Mouse (Mus musculus) G1E (cell line): ENCODE data around the gene Popdc3. TPM values are rescaled to one million over a fixed set of nuclear protein-coding genes. Genes with fewer than 3 reads are reported as not detected.

Source experiments
- ATAC-seq: 2 replicates; pipeline ENCODE4 v1.8.0; 2016; ENCODE audit warnings: mild to moderate bottlenecking; ENCODE audit not compliant: insufficient number of reproducible peaks, poor library complexity, low FRiP score, severe bottlenecking; ENCODE audit errors: extremely low read depth
- DNase-seq: peaks from one replicate; pipeline ENCODE4 v3.0.0; 2012; ENCODE audit warnings: low spot score
- H3K27me3 ChIP-seq: 2 replicates; pipeline ENCODE4 v1.6.1; 2012; ENCODE audit warnings: mild to moderate bottlenecking, low read length, inconsistent platforms; ENCODE audit not compliant: insufficient read depth
- H3K36me3 ChIP-seq: replicated peaks from 2 replicates; pipeline ENCODE3; 2012; ENCODE audit warnings: mild to moderate bottlenecking, inconsistent platforms
- H3K4me1 ChIP-seq: 2 replicates; pipeline ENCODE4 v1.6.1; 2012; ENCODE audit warnings: low read depth, low read length, inconsistent platforms, mixed read lengths; ENCODE audit not compliant: insufficient read depth
- H3K4me3 ChIP-seq: 2 replicates; pipeline ENCODE4 v1.5.1; 2012; ENCODE audit warnings: low read depth, mild to moderate bottlenecking, inconsistent platforms, low read length, moderate library complexity, mixed read lengths
- H3K9me3 ChIP-seq: replicated peaks from 2 replicates; pipeline ENCODE4 v1.6.1; 2012; ENCODE audit warnings: inconsistent platforms
- CTCF ChIP-seq: IDR thresholded peaks from 2 replicates; pipeline ENCODE4 v1.5.1; 2012; ENCODE audit warnings: low read depth, low read length, inconsistent platforms, mixed read lengths
- GATA1 ChIP-seq: IDR thresholded peaks from 2 replicates; pipeline ENCODE4 v1.6.1; 2012; ENCODE audit warnings: borderline replicate concordance, low read length, inconsistent platforms, mixed read lengths
- GATA2 ChIP-seq: IDR thresholded peaks from 2 replicates; pipeline ENCODE4 v1.6.1; 2012; ENCODE audit warnings: low read depth, low read length, inconsistent platforms, borderline replicate concordance
- POLR2AphosphoS5 ChIP-seq: IDR thresholded peaks from 2 replicates; pipeline ENCODE4 v1.6.1; 2012; ENCODE audit warnings: low read depth, low read length, inconsistent platforms; ENCODE audit not compliant: insufficient replicate concordance
- TAL1 ChIP-seq: conservative IDR thresholded peaks from 2 replicates; pipeline ENCODE4 v1.6.1; 2012; ENCODE audit warnings: low read depth, low read length, inconsistent platforms, mixed read lengths
- polyA plus RNA-seq: library from polyadenylated mRNA; stranded (reverse); fragments of >175 nt; gene quantifications from 2 replicates; pipeline ENCODE4 v1.2.3, GENCODE M21; 2012
- total RNA-seq, 2 experiments: library from RNA; stranded (forward) in 1 of 2; stranded (reverse) in 1 of 2; fragments of 200-1000 nt in 1 of 2; fragments of >200 nt in 1 of 2; fragmentation: Nextera tagmentation in 1 of 2; gene quantifications; 2 replicates each; pipeline ENCODE4 v1.2.3; 2014 to 2017

Popdc3 gene
- total and polyA plus RNA-seq, 3 experiments = not detected

GRCm38 (mm10) chr10:45193330-45194310, 15.7 kb downstream of the Popdc3 start:
- Histone ChIP-seq H3K27me3 (no peaks in the 10 kb centered on the region), H3K4me3 (no peak overlapping the region), H3K9me3 (no peaks in the 10 kb centered on the region), H3K36me3 (no peaks in the 10 kb centered on the region), H3K4me1 (no peaks in the 10 kb centered on the region)
- no peak for TF ChIP-seq POLR2AphosphoS5
- no peak for TF ChIP-seq TAL1
- no peak for TF ChIP-seq CTCF
- no peak for TF ChIP-seq GATA2
- no peak for TF ChIP-seq GATA1
- ATAC-seq (no peak), DNase-seq (no peak)

GRCm38 (mm10) chr10:45194531-45194930, 16.6 kb downstream of the Popdc3 start:
- DNase-seq = no peak
- H3K27me3 ChIP-seq = no peaks in the 10 kb centered on the region
- H3K4me3 ChIP-seq = no peak overlapping the region
- no peak for ATAC-seq
- no peaks in the 10 kb centered on the region for H3K36me3 ChIP-seq
- H3K4me1 ChIP-seq = no peaks in the 10 kb centered on the region
- no peak for TF ChIP-seq POLR2AphosphoS5
- TF ChIP-seq CTCF = no peak
- TF ChIP-seq GATA2 = no peak
- no peak for TF ChIP-seq TAL1
- no peak for TF ChIP-seq GATA1
- no peaks in the 10 kb centered on the region for H3K9me3 ChIP-seq

GRCm38 (mm10) chr10:45204582-45204981, 26.7 kb downstream of the Popdc3 start:
- no peaks in the 10 kb centered on the region for H3K4me1 ChIP-seq
- no peak overlapping the region for H3K4me3 ChIP-seq
- no peak for ATAC-seq
- no peaks in the 10 kb centered on the region for H3K36me3 ChIP-seq
- DNase-seq = no peak
- TF ChIP-seq POLR2AphosphoS5 = no peak
- no peak for TF ChIP-seq GATA1
- TF ChIP-seq TAL1 = no peak
- no peak for TF ChIP-seq CTCF
- TF ChIP-seq GATA2 = no peak
- no peaks in the 10 kb centered on the region for H3K27me3 ChIP-seq
- no peaks in the 10 kb centered on the region for H3K9me3 ChIP-seq

- TF ChIP-seq TAL1 (no peak), GATA1 (no peak), POLR2AphosphoS5 (no peak), GATA2 (no peak), CTCF (no peak)
- H3K27me3 ChIP-seq = no peaks in the 10 kb centered on the region
- no peak for DNase-seq
- H3K36me3 ChIP-seq = no peaks in the 10 kb centered on the region
- ATAC-seq = no peak
- no peaks in the 10 kb centered on the region for H3K4me1 ChIP-seq
- H3K9me3 ChIP-seq = no peaks in the 10 kb centered on the region
- H3K4me3 ChIP-seq = no peak overlapping the region
These were observed 32.3 kb downstream of the Popdc3 start for GRCm38 (mm10) chr10:45210201-45210600.

GRCm38 (mm10) chr10:45216676-45217075, 38.8 kb downstream of the Popdc3 start:
- DNase-seq (no peak), ATAC-seq (no peak)
- TF ChIP-seq GATA1 = no peak
- TF ChIP-seq TAL1 = no peak
- TF ChIP-seq POLR2AphosphoS5 = no peak
- no peak for TF ChIP-seq GATA2
- TF ChIP-seq CTCF = no peak
- Histone ChIP-seq H3K9me3 (no peaks in the 10 kb centered on the region), H3K4me3 (no peak overlapping the region), H3K36me3 (no peaks in the 10 kb centered on the region), H3K4me1 (no peaks in the 10 kb centered on the region), H3K27me3 (no peaks in the 10 kb centered on the region)

- TF ChIP-seq POLR2AphosphoS5 (no peak), TAL1 (no peak), GATA2 (no peak), CTCF (no peak), GATA1 (no peak)
- Histone ChIP-seq H3K4me1 (no peaks in the 10 kb centered on the region), H3K9me3 (no peaks in the 10 kb centered on the region), H3K36me3 (no peaks in the 10 kb centered on the region), H3K27me3 (0 out of 2 replicates have a peak, but pooled peaks cover 2% of the 10 kb centered on the region), H3K4me3 (no peak overlapping the region)
- DNase-seq (no peak), ATAC-seq (no peak)
These were observed 52.1 kb downstream of the Popdc3 start for GRCm38 (mm10) chr10:45229954-45230353.
